Mouse (Mus musculus) heart, embryonic 10.5 days (tissue): ENCODE data around the gene Eif4ebp2. TPM values are rescaled to one million over a fixed set of nuclear protein-coding genes. Genes with fewer than 3 reads are reported as not detected.

Experiments
- DNase-seq: peaks from one replicate; pipeline ENCODE4 v3.0.0-alpha.2; 2017; ENCODE audit warnings: low spot score
- H3K27ac ChIP-seq: fragments of 300-500 bp; sonication (generic); 2 replicates; pipeline ENCODE4 v1.5.1; 2016; ENCODE audit warnings: mild to moderate bottlenecking
- H3K27me3 ChIP-seq: fragments of 300-500 bp; sonication (generic); 2 replicates; pipeline ENCODE4 v1.6.1; 2016; ENCODE audit warnings: mild to moderate bottlenecking; ENCODE audit not compliant: poor library complexity, insufficient read depth, severe bottlenecking
- H3K36me3 ChIP-seq: fragments of 300-500 bp; sonication (generic); 2 replicates; pipeline ENCODE4 v1.6.1; 2016; ENCODE audit warnings: mild to moderate bottlenecking, moderate library complexity
- H3K4me1 ChIP-seq: fragments of 300-500 bp; sonication (generic); 2 replicates; pipeline ENCODE4 v1.6.1; 2016; ENCODE audit warnings: mild to moderate bottlenecking
- H3K4me3 ChIP-seq: fragments of 300-500 bp; sonication (generic); 2 replicates; pipeline ENCODE4 v1.5.1; 2016; ENCODE audit warnings: mild to moderate bottlenecking, moderate library complexity
- H3K9me3 ChIP-seq: fragments of 300-500 bp; sonication (generic); 2 replicates; pipeline ENCODE4 v1.6.1; 2016; ENCODE audit warnings: mild to moderate bottlenecking, moderate library complexity
- WGBS: fragments of 180-500 bp; shearing (Covaris S2); methylation state at CpG from one replicate; pipeline ENCODE4 v1.1.7; 2016; 5-methylcytosine and 5-hydroxymethylcytosine counted together
- polyA plus RNA-seq: library from polyadenylated mRNA; unstranded; fragments of >200 nt; fragmentation: Nextera tagmentation; extraction: Ambion mirVana; gene quantifications from 2 replicates; pipeline ENCODE4 v1.2.1, GENCODE M21; 2016

Gene Eif4ebp2
- polyA plus RNA-seq: 51.2 and 53.1 TPM in 2 replicates

GRCm38 (mm10) chr10:61452645-61453044 is at the start of gene Eif4ebp2:
Gene Eif4ebp2 (minus strand): TSS chr10:61452661.
- Histone ChIP-seq H3K27ac (peak within 1 kb of the TSS; percentile 96), H3K4me1 (peaks cover 32% of the 10 kb centered on the region), H3K9me3 (no peaks in the 10 kb centered on the region), H3K27me3 (no peaks in the 10 kb centered on the region), H3K4me3 (peak within 1 kb of the TSS; percentile 100), H3K36me3 (peaks cover 15% of the 10 kb centered on the region; the same call in 1 of the 2 replicates)
- peak; percentile 100 for DNase-seq
- 0% methylated on average over 36 of the region's 36 CpGs for WGBS

GRCm38 (mm10) chr10:61500756-61501155 is 48.3 kb upstream of the Eif4ebp2 start:
- no peak for DNase-seq
- Histone ChIP-seq H3K27ac (no peak overlapping the region), H3K9me3 (no peaks in the 10 kb centered on the region), H3K27me3 (no peaks in the 10 kb centered on the region), H3K36me3 (0 out of 2 replicates have a peak, but pooled peaks cover 2% of the 10 kb centered on the region), H3K4me3 (no peak overlapping the region), H3K4me1 (peaks cover 12% of the 10 kb centered on the region)
- 57% methylated on average over 7 of the region's 7 CpGs for WGBS

GRCm38 (mm10) chr10:61499505-61500466 is 47.3 kb upstream of the Eif4ebp2 start:
- DNase-seq: no peak
- 0 out of 2 replicates have a peak, but pooled peaks cover 2% of the 10 kb centered on the region for H3K36me3 ChIP-seq
- no peak overlapping the region for H3K27ac ChIP-seq
- peaks cover 22% of the 10 kb centered on the region for H3K4me1 ChIP-seq
- H3K27me3 ChIP-seq: no peaks in the 10 kb centered on the region
- H3K9me3 ChIP-seq: no peaks in the 10 kb centered on the region
- WGBS: 84% methylated on average over 20 of the region's 20 CpGs
- H3K4me3 ChIP-seq: no peak overlapping the region

GRCm38 (mm10) chr10:61496231-61496630 is 43.8 kb upstream of the Eif4ebp2 start:
- no peaks in the 10 kb centered on the region for H3K36me3 ChIP-seq
- WGBS: 70% methylated on average over 9 of the region's 9 CpGs
- no peaks in the 10 kb centered on the region for H3K27me3 ChIP-seq
- peak overlapping the region; percentile 65 for H3K27ac ChIP-seq
- no peaks in the 10 kb centered on the region for H3K9me3 ChIP-seq
- no peak overlapping the region for H3K4me3 ChIP-seq
- H3K4me1 ChIP-seq: peaks cover 37% of the 10 kb centered on the region
- DNase-seq: no peak

- Histone ChIP-seq H3K36me3 (no peaks in the 10 kb centered on the region), H3K4me1 (peaks cover 37% of the 10 kb centered on the region), H3K27ac (peak overlapping the region; percentile 65), H3K9me3 (no peaks in the 10 kb centered on the region), H3K4me3 (no peak overlapping the region), H3K27me3 (no peaks in the 10 kb centered on the region)
- DNase-seq: no peak
- WGBS: 52% methylated on average over 4 of the region's 4 CpGs
Measured at GRCm38 (mm10) chr10:61495461-61495860, 43.0 kb upstream of the Eif4ebp2 start.

- no peak overlapping the region for H3K4me3 ChIP-seq
- no peaks in the 10 kb centered on the region for H3K9me3 ChIP-seq
Measured at GRCm38 (mm10) chr10:61492040-61492439, 39.6 kb upstream of the Eif4ebp2 start.

GRCm38 (mm10) chr10:61491573-61491972 is 39.1 kb upstream of the Eif4ebp2 start:
- H3K27ac ChIP-seq: no peak overlapping the region
- WGBS: 45% methylated on average over 8 of the region's 8 CpGs
- no peak for DNase-seq
- H3K27me3 ChIP-seq: no peaks in the 10 kb centered on the region
- no peaks in the 10 kb centered on the region for H3K36me3 ChIP-seq
- H3K4me1 ChIP-seq: peaks cover 33% of the 10 kb centered on the region
- no peak overlapping the region for H3K4me3 ChIP-seq
- H3K9me3 ChIP-seq: no peaks in the 10 kb centered on the region

More at GRCm38 (mm10) chr10:61492040-61492439, 39.6 kb upstream of the Eif4ebp2 start:
- H3K4me1 ChIP-seq: peaks cover 33% of the 10 kb centered on the region
- WGBS: 13% methylated on average over 11 of the region's 11 CpGs
- H3K27ac ChIP-seq: no peak overlapping the region
- H3K27me3 ChIP-seq: no peaks in the 10 kb centered on the region
- peak; percentile 93 for DNase-seq
- H3K36me3 ChIP-seq: no peaks in the 10 kb centered on the region

GRCm38 (mm10) chr10:61488522-61489110 is 36.2 kb upstream of the Eif4ebp2 start:
- H3K36me3 ChIP-seq: no peaks in the 10 kb centered on the region
- DNase-seq: no peak
- H3K4me1 ChIP-seq: peaks cover 17% of the 10 kb centered on the region
- 86% methylated on average over 6 of the region's 6 CpGs for WGBS
- no peaks in the 10 kb centered on the region for H3K9me3 ChIP-seq
- no peaks in the 10 kb centered on the region for H3K27me3 ChIP-seq
- H3K4me3 ChIP-seq: no peak overlapping the region
- H3K27ac ChIP-seq: no peak overlapping the region

- peaks cover 13% of the 10 kb centered on the region for H3K4me1 ChIP-seq
- WGBS: 83% methylated on average over 8 of the region's 8 CpGs
- H3K4me3 ChIP-seq: no peak overlapping the region
- 0 out of 2 replicates have a peak, but pooled peaks cover 4% of the 10 kb centered on the region for H3K36me3 ChIP-seq
- no peak for DNase-seq
- H3K27ac ChIP-seq: no peak overlapping the region
- H3K27me3 ChIP-seq: no peaks in the 10 kb centered on the region
- H3K9me3 ChIP-seq: no peaks in the 10 kb centered on the region
Measured at GRCm38 (mm10) chr10:61486551-61487339, 34.3 kb upstream of the Eif4ebp2 start.

GRCm38 (mm10) chr10:61484801-61485200 is 32.3 kb upstream of the Eif4ebp2 start:
- Histone ChIP-seq H3K27ac (no peak overlapping the region), H3K27me3 (no peaks in the 10 kb centered on the region), H3K36me3 (0 out of 2 replicates have a peak, but pooled peaks cover 4% of the 10 kb centered on the region), H3K4me1 (peaks cover 10% of the 10 kb centered on the region; the same call in 1 of the 2 replicates), H3K4me3 (no peak overlapping the region), H3K9me3 (no peaks in the 10 kb centered on the region)
- DNase-seq: no peak
- 62% methylated on average over 11 of the region's 11 CpGs for WGBS

- peaks cover 10% of the 10 kb centered on the region; the same call in 1 of the 2 replicates for H3K4me1 ChIP-seq
- H3K4me3 ChIP-seq: no peak overlapping the region
- H3K9me3 ChIP-seq: no peaks in the 10 kb centered on the region
- WGBS: 88% methylated on average over 7 of the region's 7 CpGs
- DNase-seq: no peak
- H3K27ac ChIP-seq: no peak overlapping the region
- 0 out of 2 replicates have a peak, but pooled peaks cover 4% of the 10 kb centered on the region for H3K36me3 ChIP-seq
- H3K27me3 ChIP-seq: no peaks in the 10 kb centered on the region
Measured at GRCm38 (mm10) chr10:61482771-61483170, 30.3 kb upstream of the Eif4ebp2 start.

GRCm38 (mm10) chr10:61480488-61480887 is 28.0 kb upstream of the Eif4ebp2 start:
- Histone ChIP-seq H3K36me3 (0 out of 2 replicates have a peak, but pooled peaks cover 4% of the 10 kb centered on the region), H3K27ac (no peak overlapping the region), H3K9me3 (no peaks in the 10 kb centered on the region), H3K4me3 (no peak overlapping the region), H3K27me3 (no peaks in the 10 kb centered on the region), H3K4me1 (peaks cover 18% of the 10 kb centered on the region)
- DNase-seq: no peak
- 57% methylated on average over 1 of the region's 1 CpGs for WGBS
